Mouse (Mus musculus): ENCODE results near the gene Gabrd. TPM values are rescaled to one million over a fixed set of nuclear protein-coding genes. Genes with fewer than 3 reads are reported as not detected.

Gabrd gene
- polyA plus RNA-seq, 2 experiments = 0.34 to 0.41 TPM

DNA sequence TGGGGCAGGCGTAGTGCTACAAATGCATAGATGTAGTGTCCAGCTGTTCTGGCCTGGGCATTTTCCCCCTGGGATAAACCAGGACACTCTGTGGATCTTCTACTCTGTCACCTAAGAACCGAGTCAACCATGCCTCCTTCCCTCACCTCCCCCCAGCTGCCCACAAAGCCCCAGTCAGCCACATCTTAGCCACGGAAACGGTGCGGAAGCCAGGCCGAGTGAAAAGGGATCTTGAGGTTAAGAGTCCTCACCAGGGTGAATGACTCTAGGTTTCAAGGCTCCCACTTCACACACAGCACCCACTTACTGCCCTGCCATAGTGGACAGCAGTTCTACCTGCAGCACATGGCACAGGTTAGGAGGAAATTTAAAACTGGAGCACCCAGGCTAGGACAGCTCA is 43.9 kb downstream of the Gabrd start:
- no peak overlapping the region for H3K4me2 ChIP-seq (replicated peaks; ENCODE audit: low read depth, low read length, severe bottlenecking)
- no peaks in the 10 kb centered on the region for H3K9me3 ChIP-seq (ENCODE audit: control insufficient read depth, low read length)
- H3K27ac ChIP-seq (replicated peaks; ENCODE audit: low read depth, low read length) = no peak overlapping the region
- H3K36me3 ChIP-seq (ENCODE audit: control insufficient read depth, insufficient read depth, low read length) = no peaks in the 10 kb centered on the region
- 84% methylated on average over 6 of the region's 6 CpGs for WGBS
- no peak overlapping the region for H3K4me3 ChIP-seq (replicated peaks; ENCODE audit: low read length)
- no peak overlapping the region for H3K9ac ChIP-seq (ENCODE audit: low read depth, low read length, severe bottlenecking)
- DNase-seq (ENCODE audit: low spot score) (no peak), ATAC-seq (ENCODE audit: low FRiP score, low read depth) (no peak)
- no peaks in the 10 kb centered on the region for H3K4me1 ChIP-seq (ENCODE audit: control insufficient read depth, insufficient read depth, low read length)
- H3K27me3 ChIP-seq (ENCODE audit: control insufficient read depth, insufficient read depth, low read length) = peaks cover 12% of the 10 kb centered on the region; the same call in 1 of the 2 replicates
- TF ChIP-seq POLR2A (IDR thresholded peaks at IDR 0.05; ENCODE audit: borderline replicate concordance, extremely low read depth, insufficient read depth, insufficient read length) = no peak

GRCm38 (mm10) chr4:155352581-155352980 is 45.3 kb downstream of the Gabrd start:
- Histone ChIP-seq H3K27me3 (ENCODE audit: control insufficient read depth, insufficient read depth, low read length) (no peaks in the 10 kb centered on the region), H3K4me1 (ENCODE audit: control insufficient read depth, insufficient read depth, low read length) (no peaks in the 10 kb centered on the region), H3K4me3 (replicated peaks; ENCODE audit: low read length) (no peak overlapping the region), H3K4me2 (replicated peaks; ENCODE audit: low read depth, low read length, severe bottlenecking) (no peak overlapping the region), H3K36me3 (ENCODE audit: control insufficient read depth, insufficient read depth, low read length) (no peaks in the 10 kb centered on the region), H3K27ac (replicated peaks; ENCODE audit: low read depth, low read length) (no peak overlapping the region), H3K9ac (ENCODE audit: low read depth, low read length, severe bottlenecking) (no peak overlapping the region), H3K9me3 (ENCODE audit: control insufficient read depth, low read length) (no peaks in the 10 kb centered on the region)
- no peak for TF ChIP-seq POLR2A (IDR thresholded peaks at IDR 0.05; ENCODE audit: borderline replicate concordance, extremely low read depth, insufficient read depth, insufficient read length)
- ATAC-seq (ENCODE audit: low FRiP score, low read depth) (no peak), DNase-seq (ENCODE audit: low spot score) (no peak)
- WGBS = 87% methylated on average over 3 of the region's 3 CpGs

DNA sequence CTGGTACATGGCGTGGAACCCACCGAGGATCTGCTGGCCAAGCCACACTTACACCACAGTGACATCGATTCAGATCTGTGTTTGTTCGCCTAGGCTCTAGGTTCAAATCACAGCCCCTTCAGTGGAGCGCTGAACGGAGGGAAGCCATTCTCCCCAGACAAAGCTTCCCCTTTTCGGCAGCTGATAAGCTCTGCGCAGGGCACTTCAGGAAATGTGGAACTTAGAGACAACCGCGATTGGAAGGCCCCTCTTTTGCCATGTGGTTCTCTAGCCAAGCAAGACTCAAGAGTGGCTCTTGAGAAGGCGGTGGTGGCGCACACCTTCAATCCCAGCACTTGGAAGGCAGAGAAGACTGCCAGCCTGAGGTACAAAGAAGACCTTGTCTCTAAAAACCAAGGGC is 51.6 kb downstream of the Gabrd start:
- no peak for ATAC-seq (ENCODE audit: low FRiP score, low read depth)
- DNase-seq (ENCODE audit: low spot score) = no peak
- Histone ChIP-seq H3K36me3 (ENCODE audit: control insufficient read depth, insufficient read depth, low read length) (no peaks in the 10 kb centered on the region), H3K4me3 (replicated peaks; ENCODE audit: low read length) (no peak overlapping the region), H3K9me3 (ENCODE audit: control insufficient read depth, low read length) (no peaks in the 10 kb centered on the region), H3K9ac (ENCODE audit: low read depth, low read length, severe bottlenecking) (no peak overlapping the region), H3K4me2 (replicated peaks; ENCODE audit: low read depth, low read length, severe bottlenecking) (no peak overlapping the region), H3K27me3 (ENCODE audit: control insufficient read depth, insufficient read depth, low read length) (peaks cover 13% of the 10 kb centered on the region), H3K4me1 (ENCODE audit: control insufficient read depth, insufficient read depth, low read length) (peaks cover 10% of the 10 kb centered on the region; the same call in 1 of the 2 replicates), H3K27ac (replicated peaks; ENCODE audit: low read depth, low read length) (no peak overlapping the region)
- 90% methylated on average over 12 of the region's 12 CpGs for whole genome bisulfite sequencing
- TF ChIP-seq POLR2A (IDR thresholded peaks at IDR 0.05; ENCODE audit: borderline replicate concordance, extremely low read depth, insufficient read depth, insufficient read length) = no peak

DNA sequence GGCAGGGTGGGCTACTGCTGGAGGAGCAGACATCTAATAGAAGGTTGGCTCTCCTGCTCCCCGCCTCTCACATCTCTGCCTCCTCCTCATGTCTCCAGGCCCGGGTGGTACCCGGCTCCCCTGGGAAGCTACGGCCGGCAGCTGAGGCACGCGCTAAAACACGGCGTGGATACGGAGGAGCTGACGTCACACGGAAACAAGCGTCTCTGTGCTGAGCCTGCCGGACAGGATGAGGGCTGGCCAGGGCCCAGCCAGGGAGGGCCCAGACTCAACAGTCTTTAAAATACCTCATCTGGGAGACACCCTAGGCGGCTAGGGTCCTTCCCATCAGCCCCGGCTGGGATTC is 52.3 kb downstream of the Gabrd start:
- no peak for TF ChIP-seq POLR2A (IDR thresholded peaks at IDR 0.05; ENCODE audit: borderline replicate concordance, extremely low read depth, insufficient read depth, insufficient read length)
- peak overlapping the region; percentile 59 for H3K9ac ChIP-seq (ENCODE audit: low read depth, low read length, severe bottlenecking)
- H3K9me3 ChIP-seq (ENCODE audit: control insufficient read depth, low read length) = no peaks in the 10 kb centered on the region
- H3K36me3 ChIP-seq (ENCODE audit: control insufficient read depth, insufficient read depth, low read length) = no peaks in the 10 kb centered on the region
- DNase-seq (ENCODE audit: low spot score) = peak; percentile 55
- H3K4me1 ChIP-seq (ENCODE audit: control insufficient read depth, insufficient read depth, low read length) = peaks cover 10% of the 10 kb centered on the region; the same call in 1 of the 2 replicates
- H3K27ac ChIP-seq (replicated peaks; ENCODE audit: low read depth, low read length) = no peak overlapping the region
- peak overlapping the region; percentile 48 for H3K4me3 ChIP-seq (replicated peaks; ENCODE audit: low read length)
- WGBS = 2% methylated on average over 16 of the region's 16 CpGs
- H3K4me2 ChIP-seq (replicated peaks; ENCODE audit: low read depth, low read length, severe bottlenecking) = peak overlapping the region; percentile 79
- ATAC-seq (ENCODE audit: low FRiP score, low read depth) = peak; percentile 70
- peaks cover 13% of the 10 kb centered on the region for H3K27me3 ChIP-seq (ENCODE audit: control insufficient read depth, insufficient read depth, low read length)

GRCm38 (mm10) chr4:155344716-155345607 is 53.0 kb downstream of the Gabrd start:
- TF ChIP-seq POLR2A (IDR thresholded peaks at IDR 0.05; ENCODE audit: borderline replicate concordance, extremely low read depth, insufficient read depth, insufficient read length) = 0 out of 2 replicates have a peak, but pooled peaks have one; percentile 11
- ATAC-seq (ENCODE audit: low FRiP score, low read depth) = 0 out of 2 replicates have a peak, but pooled peaks have one; percentile 26
- Histone ChIP-seq H3K27ac (replicated peaks; ENCODE audit: low read depth, low read length) (no peak overlapping the region), H3K9me3 (ENCODE audit: control insufficient read depth, low read length) (no peaks in the 10 kb centered on the region), H3K27me3 (ENCODE audit: control insufficient read depth, insufficient read depth, low read length) (peaks cover 13% of the 10 kb centered on the region), H3K4me1 (ENCODE audit: control insufficient read depth, insufficient read depth, low read length) (peaks cover 10% of the 10 kb centered on the region; the same call in 1 of the 2 replicates), H3K9ac (ENCODE audit: low read depth, low read length, severe bottlenecking) (peak overlapping the region; percentile 59), H3K4me2 (replicated peaks; ENCODE audit: low read depth, low read length, severe bottlenecking) (peak overlapping the region; percentile 79), H3K36me3 (ENCODE audit: control insufficient read depth, insufficient read depth, low read length) (no peaks in the 10 kb centered on the region), H3K4me3 (replicated peaks; ENCODE audit: low read length) (peak overlapping the region; percentile 48)
- WGBS = 10% methylated on average over 47 of the region's 47 CpGs
- no peak for DNase-seq (ENCODE audit: low spot score)

Data from limb, embryonic 14.5 days (tissue).